Mouse (Mus musculus): ENCODE data around the gene Fgfr2. TPM values are rescaled to one million over a fixed set of nuclear protein-coding genes. Genes with fewer than 3 reads are reported as not detected.

Gene Fgfr2
- polyA plus RNA-seq, 1 experiment from 2014 or later = 169 TPM

DNA sequence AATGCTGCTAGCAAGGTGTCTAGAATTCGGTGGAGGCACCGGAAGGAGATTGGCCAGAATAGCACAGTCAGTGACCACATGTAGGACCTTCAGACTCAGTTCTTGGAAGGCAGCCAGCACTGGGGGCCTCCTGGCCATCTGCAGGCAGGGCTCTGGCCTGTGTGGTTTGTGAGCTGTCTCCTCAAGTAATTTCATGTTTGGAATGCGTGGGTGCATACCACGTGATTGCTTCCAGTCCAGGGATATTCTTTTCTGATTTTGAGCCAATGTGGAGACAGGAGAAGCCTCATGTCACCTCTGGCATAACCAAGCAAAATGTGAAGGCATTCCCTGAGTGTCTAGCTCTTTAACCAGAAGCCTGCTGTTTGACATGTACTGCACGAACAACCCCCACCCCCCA, 2158.5 kb downstream of the Fgfr2 start:
- Histone ChIP-seq H3K4me2 (replicated peaks; ENCODE audit: low read depth, low read length) (no peak overlapping the region), H3K27ac (ENCODE audit: low read length) (no peak overlapping the region; the same call in 1 of the 2 replicates), H3K9me3 (ENCODE audit: control insufficient read depth, low read depth, low read length) (no peaks in the 10 kb centered on the region), H3K36me3 (ENCODE audit: control insufficient read depth, insufficient read depth, low read length) (no peaks in the 10 kb centered on the region), H3K4me3 (ENCODE audit: low read depth, low read length) (no peak overlapping the region), H3K4me1 (ENCODE audit: control insufficient read depth, insufficient read depth, low read length) (peaks cover 51% of the 10 kb centered on the region), H3K27me3 (ENCODE audit: control insufficient read depth, insufficient read depth, low read length) (no peaks in the 10 kb centered on the region), H3K9ac (replicated peaks; ENCODE audit: low read depth, low read length) (no peak overlapping the region)
- ATAC-seq (ENCODE audit: insufficient number of reproducible peaks, insufficient read depth, low FRiP score, low read depth) = peak; percentile 67; the same call in 1 of the 2 replicates
- whole genome bisulfite sequencing = 30% methylated on average over 5 of the region's 5 CpGs

DNA sequence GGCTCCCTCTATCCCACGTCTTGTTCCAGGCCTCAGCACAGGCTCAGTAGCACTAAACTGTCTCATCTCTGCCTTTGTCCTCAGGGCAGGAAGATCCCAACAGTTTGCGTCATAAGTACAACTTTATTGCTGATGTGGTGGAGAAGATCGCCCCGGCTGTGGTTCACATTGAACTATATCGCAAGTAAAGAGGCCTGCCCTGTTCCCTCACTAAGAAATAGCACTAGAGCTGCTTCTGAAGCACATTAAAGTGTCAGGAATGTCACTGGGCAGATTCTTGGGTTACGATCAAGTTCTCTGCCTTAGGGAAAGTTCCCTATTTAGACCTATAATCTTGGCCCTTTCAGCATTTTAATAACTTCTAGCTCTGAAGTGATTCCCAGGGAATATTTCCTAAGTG, 2161.7 kb downstream of the Fgfr2 start:
- ATAC-seq (ENCODE audit: insufficient number of reproducible peaks, insufficient read depth, low FRiP score, low read depth) = no peak
- 84% methylated on average over 6 of the region's 6 CpGs for WGBS
- Histone ChIP-seq H3K9me3 (ENCODE audit: control insufficient read depth, low read depth, low read length) (no peaks in the 10 kb centered on the region), H3K27me3 (ENCODE audit: control insufficient read depth, insufficient read depth, low read length) (no peaks in the 10 kb centered on the region), H3K4me3 (ENCODE audit: low read depth, low read length) (no peak overlapping the region), H3K27ac (ENCODE audit: low read length) (no peak overlapping the region), H3K9ac (replicated peaks; ENCODE audit: low read depth, low read length) (no peak overlapping the region), H3K4me2 (replicated peaks; ENCODE audit: low read depth, low read length) (no peak overlapping the region), H3K36me3 (ENCODE audit: control insufficient read depth, insufficient read depth, low read length) (no peaks in the 10 kb centered on the region), H3K4me1 (ENCODE audit: control insufficient read depth, insufficient read depth, low read length) (peaks cover 40% of the 10 kb centered on the region)

DNA sequence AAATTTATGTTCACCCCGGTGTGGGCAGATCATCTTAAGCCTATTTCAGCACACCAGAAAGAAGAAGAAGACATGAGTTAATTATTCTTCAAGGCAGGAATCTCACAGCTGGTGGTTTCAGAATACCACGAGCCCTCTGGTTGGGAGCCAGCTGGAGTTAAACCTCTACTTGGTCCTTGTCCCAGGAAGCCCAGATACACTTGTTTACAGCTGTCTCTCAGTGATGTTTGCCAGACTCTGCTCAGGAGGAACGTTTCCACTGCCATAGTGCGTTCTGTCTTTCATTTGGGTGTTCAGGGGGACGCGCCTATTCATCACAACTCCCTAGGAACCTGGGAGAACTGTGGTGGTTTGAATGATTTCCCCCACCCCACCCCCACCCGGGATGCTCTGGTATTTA, 2163.3 kb downstream of the Fgfr2 start:
- Histone ChIP-seq H3K9me3 (ENCODE audit: control insufficient read depth, low read depth, low read length) (no peaks in the 10 kb centered on the region), H3K4me2 (replicated peaks; ENCODE audit: low read depth, low read length) (no peak overlapping the region), H3K27me3 (ENCODE audit: control insufficient read depth, insufficient read depth, low read length) (no peaks in the 10 kb centered on the region), H3K9ac (replicated peaks; ENCODE audit: low read depth, low read length) (no peak overlapping the region), H3K4me3 (ENCODE audit: low read depth, low read length) (no peak overlapping the region), H3K36me3 (ENCODE audit: control insufficient read depth, insufficient read depth, low read length) (no peaks in the 10 kb centered on the region), H3K4me1 (ENCODE audit: control insufficient read depth, insufficient read depth, low read length) (peaks cover 28% of the 10 kb centered on the region), H3K27ac (ENCODE audit: low read length) (peak overlapping the region; percentile 48; the same call in 1 of the 2 replicates)
- 17% methylated on average over 7 of the region's 7 CpGs for WGBS
- ATAC-seq (ENCODE audit: insufficient number of reproducible peaks, insufficient read depth, low FRiP score, low read depth) = peak; percentile 69; the same call in 1 of the 2 replicates

DNA sequence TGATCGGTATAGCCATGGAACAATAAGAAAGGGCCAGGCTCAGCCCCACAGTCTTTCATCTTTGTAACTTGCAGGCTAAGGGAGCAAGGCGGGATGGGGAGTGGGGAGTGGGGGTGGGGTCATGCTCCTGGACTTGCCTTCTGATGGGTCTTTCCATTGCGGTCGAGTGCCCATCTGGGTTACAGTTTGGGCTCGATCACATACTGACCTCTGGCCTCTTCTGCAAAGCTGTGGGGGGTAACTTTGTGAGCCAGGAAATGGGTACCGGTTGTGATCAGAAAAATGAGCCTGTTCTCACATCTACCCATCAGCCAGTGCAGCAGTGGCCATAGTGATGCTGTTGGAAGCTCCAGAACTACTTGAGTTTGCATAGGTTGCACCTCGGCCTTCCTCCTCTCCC, 2164.6 kb downstream of the Fgfr2 start:
- ATAC-seq (ENCODE audit: insufficient number of reproducible peaks, insufficient read depth, low FRiP score, low read depth) = no peak
- Histone ChIP-seq H3K27ac (ENCODE audit: low read length) (no peak overlapping the region), H3K4me2 (replicated peaks; ENCODE audit: low read depth, low read length) (no peak overlapping the region), H3K4me1 (ENCODE audit: control insufficient read depth, insufficient read depth, low read length) (peaks cover 21% of the 10 kb centered on the region), H3K27me3 (ENCODE audit: control insufficient read depth, insufficient read depth, low read length) (no peaks in the 10 kb centered on the region), H3K4me3 (ENCODE audit: low read depth, low read length) (no peak overlapping the region), H3K9me3 (ENCODE audit: control insufficient read depth, low read depth, low read length) (no peaks in the 10 kb centered on the region), H3K36me3 (ENCODE audit: control insufficient read depth, insufficient read depth, low read length) (no peaks in the 10 kb centered on the region), H3K9ac (replicated peaks; ENCODE audit: low read depth, low read length) (no peak overlapping the region)
- WGBS = 67% methylated on average over 7 of the region's 7 CpGs

DNA sequence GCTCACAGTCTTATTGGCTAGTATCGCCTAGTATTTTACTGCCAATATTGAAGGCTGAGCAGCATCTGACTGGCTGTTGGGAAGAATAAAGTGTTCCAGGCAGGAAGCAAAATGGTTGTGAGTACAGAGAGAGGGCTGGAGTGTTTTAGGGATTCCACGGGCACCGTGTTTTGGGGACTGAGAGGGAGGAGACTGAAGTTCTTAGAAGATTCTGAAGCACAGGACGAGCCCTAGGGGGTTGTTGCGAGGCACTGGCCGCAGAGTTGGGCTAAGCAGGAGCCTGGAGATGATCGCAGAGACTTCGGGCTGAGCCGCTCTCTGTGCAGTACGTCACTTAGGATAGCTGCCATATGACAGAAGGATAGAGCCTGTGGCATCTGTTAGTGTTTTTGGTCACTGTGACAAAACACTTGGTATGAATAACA, 2169.0 kb downstream of the Fgfr2 start:
- H3K27me3 ChIP-seq (ENCODE audit: control insufficient read depth, insufficient read depth, low read length) = no peaks in the 10 kb centered on the region
- WGBS = 84% methylated on average over 10 of the region's 10 CpGs
- no peaks in the 10 kb centered on the region for H3K9me3 ChIP-seq (ENCODE audit: control insufficient read depth, low read depth, low read length)
- no peaks in the 10 kb centered on the region for H3K36me3 ChIP-seq (ENCODE audit: control insufficient read depth, insufficient read depth, low read length)
- H3K4me3 ChIP-seq (ENCODE audit: low read depth, low read length) = no peak overlapping the region
- 0 out of 2 replicates have a peak, but pooled peaks cover 8% of the 10 kb centered on the region for H3K4me1 ChIP-seq (ENCODE audit: control insufficient read depth, insufficient read depth, low read length)
- no peak overlapping the region for H3K4me2 ChIP-seq (replicated peaks; ENCODE audit: low read depth, low read length)
- H3K9ac ChIP-seq (replicated peaks; ENCODE audit: low read depth, low read length) = no peak overlapping the region
- no peak for ATAC-seq (ENCODE audit: insufficient number of reproducible peaks, insufficient read depth, low FRiP score, low read depth)
- no peak overlapping the region for H3K27ac ChIP-seq (ENCODE audit: low read length)

DNA sequence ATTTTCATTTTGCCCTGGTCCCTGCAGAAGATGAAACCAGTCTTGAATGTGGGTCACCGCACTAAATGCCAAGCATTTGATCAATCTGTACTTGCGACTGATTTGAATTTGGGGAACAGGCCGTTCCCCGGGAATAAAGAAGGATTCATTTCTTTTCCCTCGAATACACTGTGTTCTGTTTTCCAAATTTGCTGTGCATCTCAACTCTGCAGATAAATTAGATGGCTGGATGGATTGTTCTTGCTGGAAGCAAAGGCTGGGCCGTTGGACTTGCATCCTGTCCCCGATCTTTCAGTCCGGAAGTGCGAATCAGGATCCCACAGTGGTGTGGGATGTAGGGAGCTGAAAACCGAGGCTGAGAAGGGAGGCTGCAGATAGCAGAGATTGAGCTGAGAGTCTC, 2169.8 kb downstream of the Fgfr2 start:
- Histone ChIP-seq H3K4me1 (ENCODE audit: control insufficient read depth, insufficient read depth, low read length) (0 out of 2 replicates have a peak, but pooled peaks cover 8% of the 10 kb centered on the region), H3K36me3 (ENCODE audit: control insufficient read depth, insufficient read depth, low read length) (no peaks in the 10 kb centered on the region), H3K9me3 (ENCODE audit: control insufficient read depth, low read depth, low read length) (no peaks in the 10 kb centered on the region), H3K27ac (ENCODE audit: low read length) (no peak overlapping the region), H3K9ac (replicated peaks; ENCODE audit: low read depth, low read length) (no peak overlapping the region), H3K4me3 (ENCODE audit: low read depth, low read length) (no peak overlapping the region), H3K27me3 (ENCODE audit: control insufficient read depth, insufficient read depth, low read length) (no peaks in the 10 kb centered on the region), H3K4me2 (replicated peaks; ENCODE audit: low read depth, low read length) (no peak overlapping the region)
- no peak for ATAC-seq (ENCODE audit: insufficient number of reproducible peaks, insufficient read depth, low FRiP score, low read depth)
- WGBS = 90% methylated on average over 10 of the region's 10 CpGs

DNA sequence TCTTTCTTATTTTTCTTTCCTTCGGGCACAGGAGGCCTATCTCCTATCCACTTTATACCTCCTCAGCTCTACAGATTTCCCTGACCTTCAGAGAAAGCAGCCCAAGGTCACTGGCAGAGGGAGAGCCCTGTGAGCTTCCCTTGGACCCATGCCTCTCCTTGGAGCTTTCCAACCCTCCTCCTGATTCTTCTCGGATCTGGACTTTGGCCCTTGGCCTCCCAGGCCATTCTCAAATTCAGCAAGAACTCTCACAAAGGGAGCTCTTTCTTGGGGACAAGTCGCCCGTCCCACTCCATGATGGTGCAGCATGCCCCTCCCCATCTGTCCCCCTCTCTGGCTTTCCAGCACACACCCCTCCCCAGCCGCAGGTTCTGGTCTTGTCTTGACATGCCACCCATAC, 2172.1 kb downstream of the Fgfr2 start:
- ATAC-seq (ENCODE audit: insufficient number of reproducible peaks, insufficient read depth, low FRiP score, low read depth) = no peak
- Histone ChIP-seq H3K9ac (replicated peaks; ENCODE audit: low read depth, low read length) (no peak overlapping the region), H3K4me3 (ENCODE audit: low read depth, low read length) (no peak overlapping the region), H3K27ac (ENCODE audit: low read length) (no peak overlapping the region), H3K9me3 (ENCODE audit: control insufficient read depth, low read depth, low read length) (no peaks in the 10 kb centered on the region), H3K4me1 (ENCODE audit: control insufficient read depth, insufficient read depth, low read length) (0 out of 2 replicates have a peak, but pooled peaks cover 5% of the 10 kb centered on the region), H3K27me3 (ENCODE audit: control insufficient read depth, insufficient read depth, low read length) (no peaks in the 10 kb centered on the region), H3K4me2 (replicated peaks; ENCODE audit: low read depth, low read length) (no peak overlapping the region), H3K36me3 (ENCODE audit: control insufficient read depth, insufficient read depth, low read length) (no peaks in the 10 kb centered on the region)
- 86% methylated on average over 5 of the region's 5 CpGs for WGBS

DNA sequence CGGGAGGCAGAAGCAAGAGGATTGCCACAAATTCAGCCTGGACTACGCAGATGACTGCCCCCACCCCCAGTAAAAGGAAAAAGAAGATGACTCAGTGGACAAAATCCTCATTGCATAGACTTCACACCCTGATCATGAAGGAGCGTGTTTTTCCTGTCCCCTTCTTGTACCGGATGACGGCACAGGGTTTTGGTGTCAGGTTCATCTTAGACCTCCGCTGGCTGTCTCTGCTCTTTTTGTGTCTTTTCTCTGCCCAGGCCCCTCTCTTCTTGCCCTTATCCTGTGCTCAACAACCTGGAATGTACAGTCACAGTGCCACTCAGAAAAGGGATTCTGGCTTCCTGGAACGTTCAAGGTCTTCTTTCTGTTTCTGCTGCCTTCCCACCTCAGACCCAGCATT, 2172.7 kb downstream of the Fgfr2 start:
- no peaks in the 10 kb centered on the region for H3K27me3 ChIP-seq (ENCODE audit: control insufficient read depth, insufficient read depth, low read length)
- no peak overlapping the region for H3K4me3 ChIP-seq (ENCODE audit: low read depth, low read length)
- 0 out of 2 replicates have a peak, but pooled peaks cover 5% of the 10 kb centered on the region for H3K4me1 ChIP-seq (ENCODE audit: control insufficient read depth, insufficient read depth, low read length)
- no peak overlapping the region for H3K9ac ChIP-seq (replicated peaks; ENCODE audit: low read depth, low read length)
- H3K4me2 ChIP-seq (replicated peaks; ENCODE audit: low read depth, low read length) = no peak overlapping the region
- no peaks in the 10 kb centered on the region for H3K36me3 ChIP-seq (ENCODE audit: control insufficient read depth, insufficient read depth, low read length)
- 87% methylated on average over 7 of the region's 7 CpGs for WGBS
- no peak overlapping the region for H3K27ac ChIP-seq (ENCODE audit: low read length)
- no peak for ATAC-seq (ENCODE audit: insufficient number of reproducible peaks, insufficient read depth, low FRiP score, low read depth)
- H3K9me3 ChIP-seq (ENCODE audit: control insufficient read depth, low read depth, low read length) = no peaks in the 10 kb centered on the region

DNA sequence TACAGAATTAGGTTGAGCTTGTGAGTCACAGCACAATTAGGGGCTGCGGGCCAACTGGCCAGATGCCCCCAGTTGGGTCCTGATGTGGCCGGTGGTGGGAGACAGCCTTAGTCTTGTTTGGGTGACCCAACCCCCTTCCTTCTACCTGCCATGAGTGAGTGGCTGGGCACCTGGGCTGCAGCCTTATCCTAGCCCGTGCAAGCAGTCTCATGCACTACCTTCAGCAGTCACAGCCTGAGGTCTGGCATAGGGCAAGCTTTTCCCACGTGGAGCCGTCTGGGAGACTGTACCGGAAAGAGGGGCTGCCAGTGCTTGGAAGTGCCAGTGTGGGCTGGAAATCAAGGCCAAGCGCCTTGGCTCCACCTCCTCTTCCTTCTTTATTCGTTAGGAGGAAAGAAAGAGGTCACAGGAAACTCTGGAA, 2173.8 kb downstream of the Fgfr2 start:
- Histone ChIP-seq H3K9me3 (ENCODE audit: control insufficient read depth, low read depth, low read length) (no peaks in the 10 kb centered on the region), H3K27ac (ENCODE audit: low read length) (no peak overlapping the region), H3K9ac (replicated peaks; ENCODE audit: low read depth, low read length) (no peak overlapping the region), H3K27me3 (ENCODE audit: control insufficient read depth, insufficient read depth, low read length) (no peaks in the 10 kb centered on the region), H3K4me2 (replicated peaks; ENCODE audit: low read depth, low read length) (no peak overlapping the region), H3K4me3 (ENCODE audit: low read depth, low read length) (no peak overlapping the region), H3K4me1 (ENCODE audit: control insufficient read depth, insufficient read depth, low read length) (0 out of 2 replicates have a peak, but pooled peaks cover 5% of the 10 kb centered on the region), H3K36me3 (ENCODE audit: control insufficient read depth, insufficient read depth, low read length) (no peaks in the 10 kb centered on the region)
- peak; percentile 46; the same call in 1 of the 2 replicates for ATAC-seq (ENCODE audit: insufficient number of reproducible peaks, insufficient read depth, low FRiP score, low read depth)
- 51% methylated on average over 8 of the region's 8 CpGs for WGBS

Data from stomach, embryonic 14.5 days (tissue).